Mouse (Mus musculus): ENCODE results near the gene Eml5.

DNA sequence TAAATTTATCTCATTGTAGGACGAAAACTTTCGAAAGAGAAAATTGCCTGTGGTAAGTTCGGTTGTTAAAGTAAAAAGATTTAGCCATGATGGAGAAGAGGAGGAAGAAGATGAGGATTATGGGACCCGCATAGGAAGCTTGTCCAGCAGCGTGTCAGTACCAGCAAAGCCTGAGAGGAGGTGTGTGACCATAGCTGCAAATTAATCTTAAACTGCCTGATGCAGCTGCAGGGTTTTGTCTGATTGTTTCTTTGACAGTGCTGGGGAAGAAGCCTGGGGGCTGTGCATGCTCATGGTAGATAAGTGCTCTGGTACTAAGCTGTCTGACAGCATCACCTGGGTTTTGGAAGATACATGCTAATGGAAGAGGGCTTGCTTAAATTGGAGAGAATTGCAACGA is 141.6 kb downstream of the Eml5 start:
- TF ChIP-seq CTCF (IDR thresholded peaks at IDR 0.05; ENCODE audit: low read depth, low read length) (no peak), POLR2AphosphoS5 (IDR thresholded peaks at IDR 0.05; ENCODE audit: insufficient replicate concordance, low read depth, low read length) (no peak), TAL1 (conservative IDR thresholded peaks at IDR 0.05; ENCODE audit: low read depth, low read length) (no peak)

Data from G1E (cell line).